Mouse (Mus musculus) intestine, postnatal 0 days (tissue): ENCODE measurements around the gene Zfp72. TPM values are rescaled to one million over a fixed set of nuclear protein-coding genes. Genes with fewer than 3 reads are reported as not detected.

Experiments
- ATAC-seq: fragments of 200-750 bp; cut with Nextera tagmentation; 2 replicates; pipeline ENCODE4 v1.8.0; 2017; ENCODE audit warnings: mild to moderate bottlenecking, moderate TSS enrichment, moderate library complexity
- H3K27ac ChIP-seq: fragments of 300-500 bp; sonication (generic); 2 replicates; pipeline ENCODE4 v1.5.1; 2014; ENCODE audit warnings: mild to moderate bottlenecking, low read depth, low read length, moderate library complexity
- H3K27me3 ChIP-seq: fragments of 300-500 bp; sonication (generic); replicated peaks from 2 replicates; pipeline ENCODE4 v1.6.1; 2014; ENCODE audit warnings: low read length, mixed read lengths; ENCODE audit not compliant: control insufficient read depth, insufficient read depth
- H3K36me3 ChIP-seq: fragments of 300-500 bp; sonication (generic); 2 replicates; pipeline ENCODE4 v1.6.1; 2014; ENCODE audit warnings: mild to moderate bottlenecking, moderate library complexity; ENCODE audit not compliant: control insufficient read depth, insufficient read depth
- H3K4me1 ChIP-seq: fragments of 300-500 bp; sonication (generic); replicated peaks from 2 replicates; pipeline ENCODE4 v1.6.1; 2014; ENCODE audit warnings: antibody characterized with exemption, low read length, mixed read lengths; ENCODE audit not compliant: control insufficient read depth, insufficient read depth
- H3K4me2 ChIP-seq: fragments of 300-500 bp; sonication (generic); replicated peaks from 2 replicates; pipeline ENCODE4 v1.6.1; 2014; ENCODE audit warnings: low read depth, mild to moderate bottlenecking, moderate library complexity
- H3K4me3 ChIP-seq: fragments of 300-500 bp; sonication (generic); 2 replicates; pipeline ENCODE4 v1.5.1; 2014; ENCODE audit warnings: low read depth, low read length
- H3K9ac ChIP-seq: fragments of 300-500 bp; sonication (generic); 2 replicates; pipeline ENCODE4 v1.6.1; 2014; ENCODE audit warnings: mild to moderate bottlenecking, low read depth, low read length
- H3K9me3 ChIP-seq: fragments of 300-500 bp; sonication (generic); 2 replicates; pipeline ENCODE4 v1.6.1; 2016; ENCODE audit warnings: mixed run types; ENCODE audit not compliant: control insufficient read depth
- CTCF ChIP-seq: sonication (generic); IDR thresholded peaks from 2 replicates; pipeline ENCODE4 v1.5.1; 2016; ENCODE audit warnings: low read depth, mild to moderate bottlenecking, control low read depth, antibody characterized with exemption, moderate library complexity
- WGBS: fragments of 180-500 bp; shearing (Covaris S2); extraction: QIAGEN DNeasy Blood & Tissue Kit; methylation state at CpG from one replicate; pipeline ENCODE4 v1.1.7; 2014; 5-methylcytosine and 5-hydroxymethylcytosine counted together
- polyA plus RNA-seq: library from polyadenylated mRNA; unstranded; fragments of >200 nt; fragmentation: Nextera tagmentation; extraction: Ambion mirVana; gene quantifications from 2 replicates; pipeline ENCODE4 v1.2.1, GENCODE M21; 2015

Zfp72 gene
- polyA plus RNA-seq, result 1.2 TPM in 2 replicates

GRCm38 (mm10) chr13:74390371-74390990 is at the start of gene Zfp72:
TSS of gene Zfp72 (minus strand) at chr13:74390836.
- TF ChIP-seq CTCF, result no peak
- no peaks in the 10 kb centered on the region for H3K9me3 ChIP-seq
- no peaks in the 10 kb centered on the region for H3K36me3 ChIP-seq
- WGBS, result under 1% methylated on average over 14 of the region's 14 CpGs
- peak within 1 kb of the TSS; percentile 74 for H3K4me3 ChIP-seq
- H3K4me1 ChIP-seq, result peaks cover 3% of the 10 kb centered on the region; the same call in 1 of the 2 replicates
- ATAC-seq, result peak; percentile 61
- peak within 1 kb of the TSS; percentile 77 for H3K4me2 ChIP-seq
- peak within 1 kb of the TSS; percentile 50 for H3K9ac ChIP-seq
- no peak within 1 kb of the TSS for H3K27ac ChIP-seq
- no peaks in the 10 kb centered on the region for H3K27me3 ChIP-seq

GRCm38 (mm10) chr13:74439895-74440294 is 49.3 kb upstream of the Zfp72 start:
- no peak overlapping the region for H3K4me2 ChIP-seq
- H3K9me3 ChIP-seq, result peaks cover 8% of the 10 kb centered on the region
- no peaks in the 10 kb centered on the region for H3K27me3 ChIP-seq
- no peak for TF ChIP-seq CTCF
- H3K27ac ChIP-seq, result no peak overlapping the region
- whole genome bisulfite sequencing, result 22% methylated on average over 19 of the region's 19 CpGs
- no peaks in the 10 kb centered on the region for H3K36me3 ChIP-seq
- no peaks in the 10 kb centered on the region for H3K4me1 ChIP-seq
- H3K4me3 ChIP-seq, result no peak overlapping the region
- no peak for ATAC-seq
- no peak overlapping the region for H3K9ac ChIP-seq

GRCm38 (mm10) chr13:74399298-74399839 is 8.7 kb upstream of the Zfp72 start, which contains the start of gene Ftl1-ps1:
TSS of gene Ftl1-ps1 (plus strand) at chr13:74399694.
- Histone ChIP-seq H3K9me3 (no peaks in the 10 kb centered on the region), H3K4me3 (no peak within 1 kb of the TSS), H3K4me1 (no peaks in the 10 kb centered on the region), H3K36me3 (no peaks in the 10 kb centered on the region), H3K27me3 (no peaks in the 10 kb centered on the region), H3K4me2 (peak within 1 kb of the TSS; percentile 40), H3K9ac (no peak within 1 kb of the TSS), H3K27ac (no peak within 1 kb of the TSS)
- 0 out of 2 replicates have a peak, but pooled peaks have one; percentile 16 for ATAC-seq
- TF ChIP-seq CTCF, result no peak
- 14% methylated on average over 11 of the region's 11 CpGs for WGBS

GRCm38 (mm10) chr13:74391156-74391555 is 520 bp upstream of the Zfp72 start:
- H3K9me3 ChIP-seq, result no peaks in the 10 kb centered on the region
- H3K36me3 ChIP-seq, result no peaks in the 10 kb centered on the region
- no peak overlapping the region for H3K4me3 ChIP-seq
- H3K4me1 ChIP-seq, result peaks cover 3% of the 10 kb centered on the region; the same call in 1 of the 2 replicates
- H3K4me2 ChIP-seq, result no peak overlapping the region
- H3K27me3 ChIP-seq, result no peaks in the 10 kb centered on the region
- 62% methylated on average over 2 of the region's 2 CpGs for WGBS
- TF ChIP-seq CTCF, result no peak
- no peak overlapping the region for H3K27ac ChIP-seq
- no peak overlapping the region for H3K9ac ChIP-seq
- no peak for ATAC-seq

GRCm38 (mm10) chr13:74389730-74390129 is 906 bp downstream of the Zfp72 start:
- Histone ChIP-seq H3K27ac (no peak overlapping the region), H3K27me3 (no peaks in the 10 kb centered on the region), H3K36me3 (no peaks in the 10 kb centered on the region), H3K4me3 (peak overlapping the region; percentile 74), H3K9me3 (no peaks in the 10 kb centered on the region), H3K4me2 (peak overlapping the region; percentile 77), H3K9ac (no peak overlapping the region), H3K4me1 (peaks cover 3% of the 10 kb centered on the region; the same call in 1 of the 2 replicates)
- WGBS, result 61% methylated on average over 6 of the region's 6 CpGs
- TF ChIP-seq CTCF, result 0 out of 2 replicates have a peak, but pooled peaks have one; percentile 25
- ATAC-seq, result no peak

- Histone ChIP-seq H3K4me2 (no peak overlapping the region), H3K36me3 (no peaks in the 10 kb centered on the region), H3K4me1 (no peaks in the 10 kb centered on the region), H3K4me3 (no peak overlapping the region), H3K27me3 (no peaks in the 10 kb centered on the region), H3K9ac (no peak overlapping the region), H3K9me3 (no peaks in the 10 kb centered on the region), H3K27ac (no peak overlapping the region)
- ATAC-seq, result no peak
- TF ChIP-seq CTCF, result no peak
- WGBS, result 53% methylated on average over 3 of the region's 3 CpGs
These were observed 8.3 kb downstream of the Zfp72 start for GRCm38 (mm10) chr13:74382289-74382688.
